Mouse (Mus musculus) bone marrow, adult 2 months (tissue): ENCODE data around the gene Lrrn3.

Source experiments
- CTCF ChIP-seq: fragments of 200-500 bp; IDR thresholded peaks from 2 replicates; pipeline ENCODE4 v1.5.1; 2011; ENCODE audit warnings: low read length, control low read depth; ENCODE audit not compliant: control insufficient read depth, insufficient read depth
- POLR2A ChIP-seq: fragments of 200-500 bp; IDR thresholded peaks from 2 replicates; pipeline ENCODE4 v1.6.1; 2011; ENCODE audit warnings: low read depth, mild to moderate bottlenecking, control low read depth, low read length, borderline replicate concordance; ENCODE audit not compliant: control insufficient read depth

GRCm38 (mm10) chr12:41417961-41418360, 68.3 kb downstream of the Lrrn3 start:
- TF ChIP-seq CTCF = no peak
- no peak for TF ChIP-seq POLR2A
